Mouse (Mus musculus) cerebellum, adult 9-10 months (tissue): ENCODE measurements around the gene Ercc6l2.
A peak's percentile ranks its signal among the peaks of the same experiment; 100 is the strongest.
"Not testable (repeated sequence)": the region's sequence is repeated elsewhere in the genome, so short reads cannot be mapped to it uniquely, and the experiment has no call there.

Experiments used
- DNase-seq: peaks from one replicate; pipeline ENCODE4 v3.0.0; 2022

Ercc6l2 gene

GRCm38 (mm10) chr13:63885532-63885949, 70.5 kb downstream of the Ercc6l2 start:
- no peak for DNase-seq

- DNase-seq = no peak
These were observed 71.5 kb downstream of the Ercc6l2 start for GRCm38 (mm10) chr13:63886429-63887052.

- no peak for DNase-seq
These were observed 85.8 kb downstream of the Ercc6l2 start for GRCm38 (mm10) chr13:63900679-63901302.

- DNase-seq = peak; percentile 76
These were observed 86.3 kb downstream of the Ercc6l2 start for GRCm38 (mm10) chr13:63901303-63901713.

GRCm38 (mm10) chr13:63901714-63902597, 86.9 kb downstream of the Ercc6l2 start:
- DNase-seq = peak; percentile 78

GRCm38 (mm10) chr13:63906516-63906915, 91.5 kb downstream of the Ercc6l2 start:
- peak; percentile 80 for DNase-seq

- no peak for DNase-seq
These were observed 92.4 kb downstream of the Ercc6l2 start for GRCm38 (mm10) chr13:63907437-63907836.

- DNase-seq = no peak
These were observed 95.2 kb downstream of the Ercc6l2 start for GRCm38 (mm10) chr13:63910141-63910804.

- DNase-seq = no peak
These were observed 96.6 kb downstream of the Ercc6l2 start for GRCm38 (mm10) chr13:63911617-63912016.

- DNase-seq = no peak
These were observed 98.1 kb downstream of the Ercc6l2 start for GRCm38 (mm10) chr13:63913136-63913535.

GRCm38 (mm10) chr13:63915176-63915575, 100.1 kb downstream of the Ercc6l2 start:
- no peak for DNase-seq

- DNase-seq = no peak
These were observed 100.6 kb downstream of the Ercc6l2 start for GRCm38 (mm10) chr13:63915684-63916083.

- DNase-seq = no peak
These were observed 101.5 kb downstream of the Ercc6l2 start for GRCm38 (mm10) chr13:63916568-63916967.

GRCm38 (mm10) chr13:63917198-63917767, 102.2 kb downstream of the Ercc6l2 start:
- peak; percentile 81 for DNase-seq

- no peak for DNase-seq
These were observed 103.0 kb downstream of the Ercc6l2 start for GRCm38 (mm10) chr13:63917776-63918621.

GRCm38 (mm10) chr13:63918733-63919422, 103.8 kb downstream of the Ercc6l2 start:
- DNase-seq = no peak

- not testable (repeated sequence) for DNase-seq
These were observed 109.0 kb downstream of the Ercc6l2 start for GRCm38 (mm10) chr13:63924036-63924435.

GRCm38 (mm10) chr13:63927326-63927725, 112.3 kb downstream of the Ercc6l2 start:
- no peak for DNase-seq

GRCm38 (mm10) chr13:63929351-63929750, 114.3 kb downstream of the Ercc6l2 start:
- DNase-seq = peak; percentile 94

GRCm38 (mm10) chr13:63929917-63930515, 115.0 kb downstream of the Ercc6l2 start:
- DNase-seq = peak; percentile 51

GRCm38 (mm10) chr13:63930525-63930924, 115.5 kb downstream of the Ercc6l2 start:
- no peak for DNase-seq
